Mouse (Mus musculus) kidney, postnatal 0 days (tissue): ENCODE results near the gene Clybl. TPM values are rescaled to one million over a fixed set of nuclear protein-coding genes. Genes with fewer than 3 reads are reported as not detected.
A peak's percentile ranks its signal among the peaks of the same experiment; 100 is the strongest.

Source experiments
- ATAC-seq: fragments of 200-750 bp; cut with Nextera tagmentation; replicated peaks from 2 replicates; pipeline ENCODE4 v1.8.0; 2017; ENCODE audit warnings: low read depth, moderate number of reproducible peaks, moderate TSS enrichment, moderate library complexity; ENCODE audit not compliant: low FRiP score
- DNase-seq: peaks from one replicate; pipeline ENCODE4 v3.0.0-alpha.2; 2016; ENCODE audit warnings: low spot score
- H3K27ac ChIP-seq: fragments of 300-500 bp; sonication (generic); 2 replicates; pipeline ENCODE4 v1.5.1; 2014; ENCODE audit warnings: mild to moderate bottlenecking
- H3K27me3 ChIP-seq: fragments of 300-500 bp; sonication (generic); 2 replicates; pipeline ENCODE4 v1.6.1; 2014; ENCODE audit warnings: low read length, mixed read lengths; ENCODE audit not compliant: insufficient read depth
- H3K36me3 ChIP-seq: fragments of 300-500 bp; sonication (generic); 2 replicates; pipeline ENCODE4 v1.6.1; 2014; ENCODE audit warnings: low read length, mixed read lengths; ENCODE audit not compliant: insufficient read depth
- H3K4me1 ChIP-seq: fragments of 300-500 bp; sonication (generic); replicated peaks from 2 replicates; pipeline ENCODE4 v1.6.1; 2014; ENCODE audit warnings: antibody characterized with exemption, low read length, mixed read lengths; ENCODE audit not compliant: insufficient read depth
- H3K4me2 ChIP-seq: fragments of 300-500 bp; sonication (generic); 2 replicates; pipeline ENCODE4 v1.6.1; 2014; ENCODE audit warnings: mild to moderate bottlenecking, low read length, moderate library complexity, mixed read lengths
- H3K4me3 ChIP-seq: fragments of 300-500 bp; sonication (generic); replicated peaks from 2 replicates; pipeline ENCODE4 v1.5.1; 2014; ENCODE audit warnings: low read depth, low read length
- H3K9ac ChIP-seq: fragments of 300-500 bp; sonication (generic); 2 replicates; pipeline ENCODE4 v1.6.1; 2014; ENCODE audit warnings: low read depth, low read length
- H3K9me3 ChIP-seq: fragments of 300-500 bp; sonication (generic); replicated peaks from 2 replicates; pipeline ENCODE4 v1.6.1; 2016; ENCODE audit warnings: low read length, inconsistent platforms, mixed read lengths
- CTCF ChIP-seq: IDR thresholded peaks from 2 replicates; pipeline ENCODE4 v1.5.1; 2016; ENCODE audit warnings: antibody characterized with exemption, low read depth, mild to moderate bottlenecking, moderate library complexity
- WGBS: fragments of 180-500 bp; shearing (Covaris S2); extraction: QIAGEN DNeasy Blood & Tissue Kit; methylation state at CpG from one replicate; pipeline ENCODE4 v1.1.7; 2014; 5-methylcytosine and 5-hydroxymethylcytosine counted together
- polyA plus RNA-seq: library from polyadenylated mRNA; unstranded; fragments of >200 nt; fragmentation: Nextera tagmentation; extraction: Ambion mirVana; gene quantifications from 2 replicates; pipeline ENCODE4 v1.2.1, GENCODE M21; 2015

Clybl gene
- polyA plus RNA-seq, 1 experiment from 2014 or later: 45.7 TPM

- DNase-seq (no peak), ATAC-seq (no peak)
- no peak overlapping the region for H3K9ac ChIP-seq
- H3K27me3 ChIP-seq: peaks cover 25% of the 10 kb centered on the region
- 68% methylated on average over 11 of the region's 11 CpGs for whole genome bisulfite sequencing
- H3K9me3 ChIP-seq: no peaks in the 10 kb centered on the region
- no peaks in the 10 kb centered on the region for H3K36me3 ChIP-seq
- no peak overlapping the region for H3K4me3 ChIP-seq
- H3K4me2 ChIP-seq: no peak overlapping the region
- H3K4me1 ChIP-seq: peaks cover 4% of the 10 kb centered on the region; the same call in 1 of the 2 replicates
- no peak for TF ChIP-seq CTCF
- no peak overlapping the region for H3K27ac ChIP-seq
These were observed 220.4 kb downstream of the Clybl start for GRCm38 (mm10) chr14:122401886-122402285.

- no peak for DNase-seq
- Histone ChIP-seq H3K9ac (no peak overlapping the region), H3K27me3 (peaks cover 28% of the 10 kb centered on the region), H3K36me3 (no peaks in the 10 kb centered on the region), H3K27ac (no peak overlapping the region), H3K4me2 (no peak overlapping the region), H3K9me3 (no peaks in the 10 kb centered on the region), H3K4me3 (no peak overlapping the region), H3K4me1 (peaks cover 5% of the 10 kb centered on the region; the same call in 1 of the 2 replicates)
- no peak for ATAC-seq
- 56% methylated on average over 12 of the region's 12 CpGs for WGBS
- TF ChIP-seq CTCF: no peak
These were observed 221.3 kb downstream of the Clybl start for GRCm38 (mm10) chr14:122402716-122403258.

DNA sequence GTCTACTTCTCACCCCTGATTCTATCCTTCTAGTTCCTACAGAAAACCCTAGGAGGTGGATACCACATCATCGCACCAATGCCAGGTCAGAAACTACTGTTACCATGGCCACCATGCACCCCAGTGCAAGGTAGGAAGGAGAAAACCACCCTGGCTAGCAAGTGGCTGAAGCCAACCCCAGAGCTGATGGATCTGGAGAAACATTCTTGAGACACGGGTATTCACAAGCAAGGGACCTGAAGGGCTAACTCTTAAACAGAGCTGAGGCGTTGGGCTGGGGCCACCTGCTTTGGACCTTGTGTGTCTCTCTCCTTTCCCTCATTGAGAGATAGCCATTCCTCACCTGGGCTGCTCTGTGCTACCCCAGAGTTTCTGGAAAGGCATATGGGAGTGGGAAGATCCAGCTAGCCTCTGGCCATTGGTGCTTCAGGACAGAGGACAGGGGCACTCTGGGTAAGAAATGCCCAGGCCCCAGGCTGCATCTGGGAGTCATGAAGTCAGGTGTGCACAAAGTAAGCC is 222.0 kb downstream of the Clybl start:
- Histone ChIP-seq H3K36me3 (no peaks in the 10 kb centered on the region), H3K27ac (no peak overlapping the region), H3K9me3 (no peaks in the 10 kb centered on the region), H3K4me1 (peaks cover 5% of the 10 kb centered on the region; the same call in 1 of the 2 replicates), H3K4me2 (no peak overlapping the region), H3K27me3 (peaks cover 32% of the 10 kb centered on the region), H3K4me3 (no peak overlapping the region), H3K9ac (no peak overlapping the region)
- DNase-seq (no peak), ATAC-seq (no peak)
- no peak for TF ChIP-seq CTCF
- 94% methylated on average over 3 of the region's 3 CpGs for WGBS

GRCm38 (mm10) chr14:122404596-122405154 is 223.2 kb downstream of the Clybl start:
- H3K4me3 ChIP-seq: no peak overlapping the region
- no peaks in the 10 kb centered on the region for H3K9me3 ChIP-seq
- H3K9ac ChIP-seq: no peak overlapping the region
- H3K36me3 ChIP-seq: no peaks in the 10 kb centered on the region
- ATAC-seq: no peak
- 77% methylated on average over 7 of the region's 7 CpGs for WGBS
- DNase-seq: no peak
- TF ChIP-seq CTCF: no peak
- no peak overlapping the region for H3K27ac ChIP-seq
- H3K27me3 ChIP-seq: peaks cover 35% of the 10 kb centered on the region
- peaks cover 5% of the 10 kb centered on the region; the same call in 1 of the 2 replicates for H3K4me1 ChIP-seq
- no peak overlapping the region for H3K4me2 ChIP-seq

GRCm38 (mm10) chr14:122405236-122405635 is 223.7 kb downstream of the Clybl start:
- Histone ChIP-seq H3K27ac (no peak overlapping the region), H3K4me3 (no peak overlapping the region), H3K4me1 (peaks cover 5% of the 10 kb centered on the region; the same call in 1 of the 2 replicates), H3K27me3 (peaks cover 35% of the 10 kb centered on the region), H3K36me3 (no peaks in the 10 kb centered on the region), H3K9ac (no peak overlapping the region), H3K9me3 (no peaks in the 10 kb centered on the region), H3K4me2 (no peak overlapping the region)
- ATAC-seq: no peak
- no peak for DNase-seq
- no peak for TF ChIP-seq CTCF
- 42% methylated on average over 12 of the region's 12 CpGs for WGBS

DNA sequence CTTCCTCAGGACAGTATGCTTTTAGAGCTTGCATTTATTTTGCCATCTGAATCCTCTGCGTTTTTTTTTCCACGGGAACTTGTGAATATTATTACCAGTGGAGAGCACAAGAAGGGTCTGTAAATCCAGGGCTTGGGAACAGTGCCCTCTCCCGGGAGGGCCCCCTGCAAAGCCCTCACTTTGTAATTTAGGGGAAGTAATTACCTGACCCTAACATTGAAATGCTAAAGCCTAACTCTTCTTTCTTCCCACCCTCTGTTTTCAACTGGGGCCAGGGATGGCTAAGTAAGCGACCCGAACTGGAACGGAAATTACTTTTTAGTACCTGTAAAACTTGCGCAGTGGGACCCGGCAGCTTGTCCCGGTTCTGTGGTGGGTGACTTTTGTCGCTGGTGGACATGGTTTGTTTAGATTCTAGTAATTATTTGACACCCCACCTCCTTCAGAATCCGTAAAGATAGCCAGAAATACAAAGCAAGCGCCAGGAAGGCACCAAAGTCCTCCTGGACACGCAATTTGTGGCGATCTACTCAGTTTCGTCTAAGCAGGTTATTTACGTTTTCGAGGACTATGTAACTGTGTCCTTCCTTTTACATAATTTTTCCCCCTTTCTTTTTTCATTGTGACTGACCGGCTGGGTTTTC is 224.5 kb downstream of the Clybl start:
- Histone ChIP-seq H3K36me3 (no peaks in the 10 kb centered on the region), H3K9ac (no peak overlapping the region), H3K4me2 (peak overlapping the region; percentile 71), H3K4me1 (peaks cover 5% of the 10 kb centered on the region; the same call in 1 of the 2 replicates), H3K9me3 (no peaks in the 10 kb centered on the region), H3K27ac (no peak overlapping the region), H3K27me3 (peaks cover 35% of the 10 kb centered on the region), H3K4me3 (peak overlapping the region; percentile 34)
- DNase-seq (no peak), ATAC-seq (no peak)
- peak; percentile 30; the same call in 1 of the 2 replicates for TF ChIP-seq CTCF
- 4% methylated on average over 18 of the region's 18 CpGs for WGBS
